ENCODE assay signal across 13 mouse cellular contexts in the genomic region with DNA sequence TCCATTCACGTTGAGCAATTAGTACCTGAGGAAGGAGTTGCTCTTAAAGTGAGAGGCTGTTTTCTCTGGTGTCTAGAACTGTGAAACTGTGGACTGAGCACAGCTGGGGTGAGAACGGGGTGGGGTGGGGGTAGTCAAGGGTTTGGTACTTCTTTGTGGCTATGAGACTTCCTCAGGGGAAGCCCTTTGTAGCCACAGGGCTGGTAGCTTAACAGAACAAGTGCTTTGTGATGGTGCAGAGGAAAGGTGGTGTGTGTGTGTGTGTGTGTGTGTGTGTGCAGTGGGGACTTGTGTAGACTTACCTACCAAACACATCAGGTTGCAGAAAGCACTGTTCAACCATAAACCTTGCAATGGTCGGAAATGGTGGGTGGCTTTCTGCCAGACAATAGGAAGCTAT. TPM values are rescaled to one million over a fixed set of nuclear protein-coding genes. Genes with fewer than 3 reads are reported as not detected.
DNase-seq lines count a peak whose midpoint lies in the region; ATAC-seq and TF ChIP-seq lines count a peak whose summit lies in the region.
"Had no signal": no experiment of that assay in that cellular context is flagged by ENCODE, and none has a peak within 500 bp of the region (broad histone marks: within the 10 kb centered on the region; RNA-seq: fewer than 3 reads in every experiment).

No protein-coding gene starts in this region.

- no peaks in the 10 kb centered on the region for H3K36me3 ChIP-seq in forebrain, embryonic 13.5 days (ENCODE audit: poor library complexity, severe bottlenecking)
- no peaks in the 10 kb centered on the region for H3K36me3 ChIP-seq in forebrain, embryonic 10.5 days (replicated peaks)
- peaks cover 10% of the 10 kb centered on the region for H3K36me3 ChIP-seq in megakaryocyte, embryonic 14.5 days (replicated peaks; ENCODE audit: low read length)
- no peaks in the 10 kb centered on the region for H3K36me3 ChIP-seq in thymus, adult 2 months (ENCODE audit: control insufficient read depth, insufficient read depth, low read length)
- H3K36me3 ChIP-seq: midbrain, embryonic 15.5 days had no signal

- DNase-seq in forebrain, embryonic 10.5 days (ENCODE audit: extremely low spot score, low spot score): no peak
- DNase-seq in T-cell, adult 2 months (ENCODE audit: low spot score): peak; percentile 75
- DNase-seq in thymus, adult 2 months: peak; percentile 72
- no peak for DNase-seq in layer of hippocampus, postnatal 36 days
- DNase-seq in cerebellum, adult 11 months: no peak
- no peak for DNase-seq in kidney, adult 9 months
- DNase-seq: cerebellum, adult 8-10 months; heart, adult 11 months; heart, postnatal 14 days; liver, postnatal 0 days had no signal

- no peaks in the 10 kb centered on the region for H3K9me3 ChIP-seq in forebrain, embryonic 13.5 days (replicated peaks)
- H3K9me3 ChIP-seq in forebrain, embryonic 10.5 days: no peaks in the 10 kb centered on the region
- H3K9me3 ChIP-seq in megakaryocyte, embryonic 14.5 days: no peaks in the 10 kb centered on the region; the same call in 1 of the 2 replicates
- H3K9me3 ChIP-seq: midbrain, embryonic 15.5 days had no signal

- peak overlapping the region; percentile 45 for H3K27ac ChIP-seq in forebrain, embryonic 13.5 days
- no peak overlapping the region for H3K27ac ChIP-seq in forebrain, embryonic 10.5 days
- H3K27ac ChIP-seq in thymus, adult 2 months (ENCODE audit: control insufficient read depth, insufficient read depth, low read length): peak overlapping the region; percentile 49; the same call in 1 of the 2 replicates
- H3K27ac ChIP-seq: midbrain, embryonic 15.5 days had no signal

- H3K4me3 ChIP-seq in forebrain, embryonic 13.5 days: no peak overlapping the region
- no peak overlapping the region for H3K4me3 ChIP-seq in forebrain, embryonic 10.5 days
- peak overlapping the region; percentile 80 for H3K4me3 ChIP-seq in megakaryocyte, embryonic 14.5 days (replicated peaks)
- H3K4me3 ChIP-seq in thymus, adult 2 months (ENCODE audit: control insufficient read depth, insufficient read depth, low read length): no peak overlapping the region
- H3K4me3 ChIP-seq: midbrain, embryonic 15.5 days had no signal

- 19% methylated on average over 3 of the region's 3 CpGs for WGBS in forebrain, embryonic 13.5 days
- 18% methylated on average over 3 of the region's 3 CpGs for WGBS in forebrain, embryonic 10.5 days
- 3% methylated on average over 3 of the region's 3 CpGs for WGBS in thymus, adult 2 months

- no peaks in the 10 kb centered on the region for H3K27me3 ChIP-seq in forebrain, embryonic 13.5 days
- peaks cover 37% of the 10 kb centered on the region for H3K27me3 ChIP-seq in forebrain, embryonic 10.5 days (ENCODE audit: poor library complexity, severe bottlenecking)
- no peaks in the 10 kb centered on the region for H3K27me3 ChIP-seq in megakaryocyte, embryonic 14.5 days (replicated peaks)
- H3K27me3 ChIP-seq in thymus, adult 2 months (ENCODE audit: control insufficient read depth, insufficient read depth, low read length): no peaks in the 10 kb centered on the region
- H3K27me3 ChIP-seq: midbrain, embryonic 15.5 days had no signal

- ATAC-seq in forebrain, embryonic 13.5 days: peak; percentile 45; the same call in 1 of the 2 replicates
- ATAC-seq: liver, postnatal 0 days; midbrain, embryonic 15.5 days had no signal

- H3K4me1 ChIP-seq in forebrain, embryonic 13.5 days: 0 out of 2 replicates have a peak, but pooled peaks cover 8% of the 10 kb centered on the region
- peaks cover 11% of the 10 kb centered on the region for H3K4me1 ChIP-seq in forebrain, embryonic 10.5 days
- H3K4me1 ChIP-seq in megakaryocyte, embryonic 14.5 days: peaks cover 23% of the 10 kb centered on the region
- peaks cover 9% of the 10 kb centered on the region for H3K4me1 ChIP-seq in thymus, adult 2 months (replicated peaks; ENCODE audit: control insufficient read depth, insufficient read depth, low read length)
- H3K4me1 ChIP-seq: midbrain, embryonic 15.5 days had no signal

- no peak overlapping the region for H3K9ac ChIP-seq in forebrain, embryonic 13.5 days
- H3K9ac ChIP-seq: liver, postnatal 0 days; midbrain, embryonic 15.5 days had no signal

- no peak overlapping the region for H3K4me2 ChIP-seq in forebrain, embryonic 13.5 days
- H3K4me2 ChIP-seq: midbrain, embryonic 15.5 days had no signal

- no peak for TF ChIP-seq CTCF in thymus, adult 2 months (IDR thresholded peaks at IDR 0.05; ENCODE audit: borderline replicate concordance, control insufficient read depth, extremely low read depth, insufficient read depth, low read length, poor library complexity)

- TF ChIP-seq POLR2A in thymus, adult 2 months (IDR thresholded peaks at IDR 0.05; ENCODE audit: control insufficient read depth, extremely low read depth, insufficient read depth, low read length, poor library complexity): no peak

RNA-seq across cellular contexts. Expression of a gene that starts 39.7 kb away (rescaled TPM):
- 0.60 and 0.61 TPM in 2 replicates for polyA plus RNA-seq in forebrain, embryonic 13.5 days (2015; fragmentation: Nextera tagmentation; extraction: Ambion mirVana)
- 0.62 and 0.69 TPM in 2 replicates for polyA plus RNA-seq in forebrain, embryonic 10.5 days (2016; fragmentation: Nextera tagmentation; extraction: Ambion mirVana)
- 0.79 and 1.9 TPM in 2 replicates for polyA plus RNA-seq in megakaryocyte, embryonic 14.5 days (2012; ENCODE audit: insufficient read depth, low replicate concordance)
- polyA plus RNA-seq in thymus, adult 2 months (2012; rRNA removed): 37.6 and 42.4 TPM in 2 replicates
- 1 to 10 TPM; 4.0 TPM for total RNA-seq in layer of hippocampus, postnatal 36 days (2021)

Comparison
In these comparisons a context has a peak if more than half of its experiments do, and no peak if none do; other contexts are left out.
1. DNase-seq: peak in T-cell, adult 2 months (single experiment) and thymus, adult 2 months (single experiment); none in forebrain, embryonic 10.5 days (single experiment), layer of hippocampus, postnatal 36 days (0 of 2), cerebellum, adult 11 months (single experiment) and kidney, adult 9 months (single experiment).
2. RNA of a gene that starts 39.7 kb away (polyA plus RNA-seq): 37.6 to 42.4 TPM in thymus, adult 2 months; 0.79 to 1.9 TPM in megakaryocyte, embryonic 14.5 days, 0.62 to 0.69 TPM in forebrain, embryonic 10.5 days and 0.60 to 0.61 TPM in forebrain, embryonic 13.5 days; every median in the first group is over 10 times any median in the second.